8 mouse cellular contexts compared by ENCODE assay signal in the genomic region with DNA sequence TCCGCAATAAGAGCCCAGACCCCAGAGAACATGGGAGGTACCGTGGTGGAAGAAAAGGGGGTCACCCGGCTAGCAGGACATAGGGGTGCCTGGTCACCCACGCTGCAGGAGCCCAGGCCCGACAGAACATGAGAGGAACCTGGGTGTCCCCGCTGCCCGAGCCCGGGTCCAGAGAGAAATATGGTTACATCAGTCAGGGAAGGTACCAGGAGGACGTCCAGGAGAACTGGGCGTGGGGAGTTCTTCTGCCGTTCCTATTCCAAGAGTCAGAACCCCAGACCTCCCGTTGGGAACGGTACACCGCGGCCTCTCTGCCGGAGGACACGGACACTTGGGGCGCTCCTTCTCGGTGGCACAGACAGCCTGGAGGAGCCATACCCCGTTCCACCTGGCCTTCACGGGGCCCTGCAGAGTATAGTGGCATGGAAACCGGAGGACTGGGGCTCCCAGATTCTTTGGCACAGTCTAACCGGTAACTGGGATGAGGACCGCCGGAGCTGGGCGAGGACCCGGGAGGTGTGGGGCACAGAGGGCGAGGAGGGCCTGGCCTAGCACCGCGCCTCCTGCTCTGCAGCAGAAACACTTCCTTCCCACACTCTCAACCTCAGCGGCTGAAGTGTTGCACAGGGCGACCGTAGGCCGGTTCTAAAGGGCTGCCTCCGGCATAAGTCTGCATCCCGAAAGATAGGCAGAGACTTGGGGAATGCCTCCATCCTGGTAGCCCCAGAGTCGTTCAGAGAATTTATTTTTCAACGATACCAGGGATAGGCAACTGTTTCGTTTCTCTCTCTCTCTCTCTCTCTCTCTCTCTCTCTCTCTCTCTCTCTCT. TPM values are rescaled to one million over a fixed set of nuclear protein-coding genes. Genes with fewer than 3 reads are reported as not detected.
DNase-seq lines count a peak whose midpoint lies in the region; ATAC-seq and TF ChIP-seq lines count a peak whose summit lies in the region.

No protein-coding gene starts in this region.

- WGBS in lung, embryonic 14.5 days, result 1% methylated on average over 39 of the region's 39 CpGs

- peaks cover 98% of the 10 kb centered on the region for H3K27me3 ChIP-seq in lung, embryonic 14.5 days (ENCODE audit: insufficient read depth, low read length)
- H3K27me3 ChIP-seq in megakaryocyte, embryonic 14.5 days (replicated peaks), result no peaks in the 10 kb centered on the region

- no peak for TF ChIP-seq CTCF in lung, embryonic 14.5 days (IDR thresholded peaks at IDR 0.05; ENCODE audit: low read depth)
- TF ChIP-seq CTCF in brain, embryonic 14.5 days (IDR thresholded peaks at IDR 0.05; ENCODE audit: borderline replicate concordance, extremely low read depth, insufficient read depth, insufficient read length), result no peak

- DNase-seq in lung, embryonic 14.5 days, result peak; percentile 35
- no peak for DNase-seq in lung, postnatal 36 days
- peak; percentile 39 for DNase-seq in brain, embryonic 14.5 days (ENCODE audit: low read depth)
- DNase-seq in thymus, postnatal 0 days (ENCODE audit: low spot score), result peak; percentile 65
- no peak for DNase-seq in gastrocnemius, adult 18-20 months (ENCODE audit: low spot score)
- DNase-seq in testis, postnatal 14 days (ENCODE audit: low spot score), result no peak

- H3K4me2 ChIP-seq in lung, embryonic 14.5 days, result peak overlapping the region; percentile 62; the same call in 1 of the 2 replicates

- TF ChIP-seq POLR2A in brain, embryonic 14.5 days (IDR thresholded peaks at IDR 0.05; ENCODE audit: borderline replicate concordance, extremely low read depth, insufficient read depth, insufficient read length, poor library complexity, severe bottlenecking), result no peak

- no peak for ATAC-seq in lung, embryonic 14.5 days (ENCODE audit: insufficient read depth)
- ATAC-seq in inflammation-experienced regulatory T-cells, adult 6 months, result peak; percentile 36

- H3K9ac ChIP-seq in lung, embryonic 14.5 days, result no peak overlapping the region

- H3K9me3 ChIP-seq in lung, embryonic 14.5 days (ENCODE audit: low read depth, low read length), result no peaks in the 10 kb centered on the region
- H3K9me3 ChIP-seq in megakaryocyte, embryonic 14.5 days, result no peaks in the 10 kb centered on the region

- H3K36me3 ChIP-seq in lung, embryonic 14.5 days (ENCODE audit: insufficient read depth), result no peaks in the 10 kb centered on the region
- H3K36me3 ChIP-seq in megakaryocyte, embryonic 14.5 days (replicated peaks; ENCODE audit: low read length), result peaks cover 67% of the 10 kb centered on the region

- no peak overlapping the region for H3K27ac ChIP-seq in lung, embryonic 14.5 days (ENCODE audit: low read depth)

- H3K4me1 ChIP-seq in lung, embryonic 14.5 days (ENCODE audit: insufficient read depth), result no peaks in the 10 kb centered on the region
- H3K4me1 ChIP-seq in megakaryocyte, embryonic 14.5 days, result peaks cover 93% of the 10 kb centered on the region

- peak overlapping the region; percentile 37 for H3K4me3 ChIP-seq in lung, embryonic 14.5 days (ENCODE audit: low read depth, low read length)
- H3K4me3 ChIP-seq in megakaryocyte, embryonic 14.5 days (replicated peaks), result peak overlapping the region; percentile 96

RNA-seq across cellular contexts. Expression of a gene that starts 33.0 kb away (rescaled TPM):
- polyA plus RNA-seq in lung, embryonic 14.5 days (2014; fragmentation: Nextera tagmentation; extraction: Ambion mirVana), result 0.04 and 0.16 TPM in 2 replicates
- 0.40 and 0.64 TPM in 2 replicates for polyA plus RNA-seq in brain, embryonic 14.5 days (2012; rRNA removed)
- polyA plus RNA-seq in inflammation-experienced regulatory T-cells, adult 6 months (2017; shearing (Covaris generic)), result 10 to 100 TPM in 2 of 3 experiments, 1 to 10 TPM in 1; 9.2 to 26.5 (median 11.1) TPM
- polyA plus RNA-seq in megakaryocyte, embryonic 14.5 days (2012; ENCODE audit: insufficient read depth, low replicate concordance), result 128 and 414 TPM in 2 replicates
- 4.8 and 7.9 TPM in 2 replicates for polyA plus RNA-seq in thymus, postnatal 0 days (2015; fragmentation: Nextera tagmentation; extraction: Ambion mirVana)
- under 1 TPM; 0.05 to 0.07 TPM for total RNA-seq in gastrocnemius, adult 18-20 months (2021)

Comparison
In these comparisons a context has a peak if more than half of its experiments do, and no peak if none do; other contexts are left out.
1. DNase-seq: peak in lung, embryonic 14.5 days (single experiment), brain, embryonic 14.5 days (single experiment) and thymus, postnatal 0 days (single experiment); none in lung, postnatal 36 days (single experiment), gastrocnemius, adult 18-20 months (single experiment) and testis, postnatal 14 days (single experiment).